Mouse (Mus musculus) kidney, postnatal 25 days (tissue): ENCODE measurements around the gene Txn2.

Source experiments
- DNase-seq, 2 experiments: peaks; one replicate each; pipeline ENCODE4 v3.0.0; 2021; ENCODE audit warnings: mixed read lengths in 2 of 2

Txn2 gene

DNA sequence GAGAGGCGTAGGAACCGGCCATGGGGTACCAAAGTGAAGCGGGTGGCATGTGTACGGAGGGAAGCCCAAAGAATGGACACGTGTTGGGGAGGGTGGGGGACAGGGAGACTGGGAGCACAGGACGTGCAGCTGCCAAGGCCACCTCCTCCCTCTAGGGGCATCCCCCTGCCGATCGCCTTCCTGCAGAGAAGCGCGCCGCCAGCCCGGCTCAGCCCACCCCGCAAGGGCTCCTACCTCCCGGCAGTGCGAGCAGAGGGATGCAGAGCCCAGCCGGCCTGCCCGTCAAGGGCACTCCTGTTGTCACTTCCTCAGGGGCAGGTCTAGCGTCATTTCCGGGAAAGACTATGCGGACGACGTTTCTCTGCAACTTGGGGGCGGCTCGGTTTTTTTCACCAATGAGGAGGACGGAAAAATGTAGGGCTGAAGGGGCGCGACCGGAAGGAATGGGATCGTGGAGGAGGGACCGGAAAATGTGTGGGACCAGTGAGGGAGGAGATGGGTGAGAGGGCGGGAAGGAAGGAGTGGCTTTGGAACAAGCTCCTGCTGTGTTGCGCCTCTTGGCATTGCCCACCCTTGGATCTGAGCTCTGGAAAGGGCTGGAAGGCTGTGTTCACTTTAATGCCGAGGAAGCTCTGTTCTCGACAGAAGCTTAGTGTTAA is at the start of gene Txn2:
Gene Txn2 (minus strand): TSS at position 334 of the 659 bp plus-strand sequence.
- peak; percentile 97 to 99 for DNase-seq

DNA sequence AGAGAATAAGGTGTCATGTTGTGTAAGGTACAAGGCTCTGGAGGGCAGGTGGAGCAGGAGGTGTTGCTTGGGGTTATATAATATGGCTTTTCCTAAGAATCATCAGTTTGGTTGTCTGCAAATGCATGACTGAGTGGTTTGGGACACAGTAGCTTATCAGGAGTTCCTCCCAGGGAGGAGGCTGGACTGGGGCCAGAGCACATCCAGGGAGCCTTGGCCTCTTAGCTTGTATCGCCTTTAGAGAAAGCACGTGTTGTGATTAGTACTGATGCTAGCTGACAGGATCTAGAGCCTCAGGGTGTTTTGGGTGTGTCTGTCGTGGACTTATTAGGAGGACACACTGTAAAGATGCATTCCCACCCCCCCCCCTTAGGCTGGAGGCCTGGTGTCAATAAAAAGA is 48.9 kb upstream of the Txn2 start:
- DNase-seq, result no peak

DNA sequence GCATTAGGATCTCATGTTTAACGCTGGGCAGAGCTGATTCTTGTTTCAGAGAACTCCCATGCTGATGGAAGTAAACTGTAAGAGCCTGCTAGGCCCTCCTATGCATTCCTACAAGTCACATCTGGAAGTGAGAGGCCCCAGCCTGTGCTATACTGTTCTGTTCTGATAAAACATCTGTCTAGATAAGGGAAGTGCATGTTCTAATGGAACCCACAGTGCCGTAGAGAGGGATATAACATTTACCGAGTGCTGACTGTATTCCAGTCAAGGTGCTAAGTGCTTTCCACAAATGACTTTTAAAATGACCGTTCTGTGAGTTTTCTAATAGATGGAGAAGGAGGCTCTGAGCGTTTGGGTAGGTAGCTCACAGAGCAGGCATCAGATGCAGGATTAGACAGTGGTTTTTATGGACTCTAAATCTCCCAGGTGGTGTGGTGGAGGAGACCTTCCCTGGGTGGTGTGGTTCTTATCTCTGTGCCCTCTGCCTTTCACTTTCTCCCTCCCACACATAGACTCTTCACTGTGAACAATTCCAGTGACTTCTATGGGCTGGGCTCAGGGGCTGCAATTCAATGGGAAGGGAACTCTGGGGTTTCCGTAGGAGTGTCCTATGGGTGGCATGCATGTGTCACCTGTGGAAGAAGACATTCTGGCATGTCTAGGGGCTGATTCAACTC is 45.5 kb upstream of the Txn2 start:
- DNase-seq, result no peak

DNA sequence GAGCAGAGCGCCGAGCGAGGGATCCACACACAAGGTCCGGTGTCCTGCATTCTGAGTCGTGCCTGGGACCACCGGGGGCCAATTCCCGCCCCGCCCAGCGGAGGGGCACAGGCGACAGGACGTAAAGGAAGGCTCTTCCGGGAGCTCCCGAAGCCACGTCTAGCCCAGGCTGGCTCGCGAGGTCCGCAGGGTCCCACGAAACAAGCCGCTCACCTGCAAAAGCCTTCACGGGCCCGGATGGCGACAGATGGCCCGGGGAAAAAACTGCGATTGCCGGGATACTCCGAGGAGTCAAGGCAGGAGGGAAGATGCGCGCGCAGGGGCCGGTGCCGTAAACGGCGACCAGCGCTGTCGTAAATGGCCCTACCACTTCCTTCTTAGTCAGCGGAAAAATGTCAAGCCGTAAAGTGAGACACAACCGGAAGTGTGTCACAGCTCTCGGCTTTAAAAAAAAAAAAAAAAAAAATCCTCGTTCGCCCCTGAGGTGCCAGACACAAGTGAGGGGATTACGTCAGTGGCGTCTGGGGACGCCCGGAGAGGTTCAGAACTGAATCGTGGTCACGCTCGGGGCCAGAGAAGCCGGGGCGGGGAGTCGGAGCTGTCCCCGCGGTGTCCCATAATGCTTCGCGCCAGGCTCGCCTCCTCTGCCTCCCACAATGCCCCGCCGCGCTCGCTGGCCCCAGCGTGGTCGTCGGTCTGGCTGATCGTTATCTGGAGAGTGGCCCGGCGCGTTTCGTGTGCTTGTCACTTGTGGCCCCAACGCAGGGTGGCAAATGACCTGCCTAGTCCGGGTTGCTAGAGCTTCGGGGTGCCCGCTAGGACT is 41.9 kb upstream of the Txn2 start, which contains the start of gene Eif3d:
Gene Eif3d (minus strand): TSS at position 344 of the 823 bp plus-strand sequence.
- DNase-seq, result peak; percentile 97 to 98

DNA sequence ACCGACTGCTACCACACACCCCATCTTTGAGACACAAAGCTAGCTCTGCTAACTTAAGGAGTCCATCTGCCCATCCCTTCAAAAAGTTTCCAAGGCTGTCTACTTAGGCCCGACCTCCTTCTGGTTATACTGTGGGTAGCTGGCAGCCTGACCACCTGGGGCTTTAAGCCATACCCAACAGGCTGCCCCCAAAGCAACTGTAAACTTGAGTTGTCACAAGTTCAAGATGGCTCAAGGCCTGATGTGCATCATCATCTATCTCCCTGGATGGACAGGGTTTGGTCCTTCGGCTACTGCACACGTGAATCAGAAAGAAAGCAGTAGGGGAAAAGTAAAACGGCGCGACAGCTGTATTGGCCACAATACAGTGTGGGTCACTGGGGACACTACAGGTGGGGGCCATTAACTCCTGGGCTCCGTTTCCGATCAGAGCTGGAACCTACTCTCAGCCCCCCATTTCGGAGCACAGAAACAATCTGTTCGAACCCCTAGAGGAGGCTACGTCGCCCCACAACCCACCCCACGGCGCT is 41.2 kb upstream of the Txn2 start:
- no peak for DNase-seq

DNA sequence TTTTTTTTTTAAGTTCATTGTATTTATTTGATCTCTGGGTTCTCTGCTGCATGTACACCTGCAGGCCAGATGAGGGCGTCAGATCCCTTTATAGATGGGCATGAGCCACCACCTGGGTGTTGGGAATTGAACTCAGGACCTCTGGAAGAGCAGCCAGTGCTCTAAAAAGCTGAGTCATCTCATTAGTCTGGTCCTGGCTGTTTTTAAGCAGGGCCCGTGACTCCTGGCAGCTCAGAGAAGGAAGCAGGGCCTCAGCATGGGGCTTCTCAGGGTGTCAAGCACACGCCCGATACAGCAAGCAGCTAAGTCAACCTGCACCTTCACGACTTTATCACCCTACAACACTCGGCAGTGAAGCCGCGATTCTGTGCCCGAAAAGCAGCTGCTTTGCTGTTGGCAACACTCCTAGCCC is 36.3 kb upstream of the Txn2 start:
- DNase-seq, result no peak

DNA sequence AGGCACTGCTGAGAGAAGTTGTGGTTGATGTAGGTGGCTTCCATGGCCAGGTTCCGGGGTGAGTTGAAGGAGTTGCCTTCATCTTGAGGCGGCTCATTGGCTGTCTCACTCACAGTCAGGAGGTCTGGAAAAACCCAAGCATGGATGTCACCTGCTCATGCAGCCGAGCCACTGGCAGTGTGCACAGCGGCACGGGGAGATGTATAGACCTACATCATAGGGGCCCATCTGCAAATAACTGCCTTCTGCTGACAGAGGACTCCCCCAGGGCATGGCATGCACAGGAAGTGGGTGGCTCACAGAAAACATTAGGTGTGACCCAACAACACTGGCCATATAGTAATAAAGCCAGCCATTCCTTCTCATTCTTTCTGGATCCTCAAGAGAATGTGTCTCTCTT is 33.6 kb upstream of the Txn2 start:
- no peak for DNase-seq

DNA sequence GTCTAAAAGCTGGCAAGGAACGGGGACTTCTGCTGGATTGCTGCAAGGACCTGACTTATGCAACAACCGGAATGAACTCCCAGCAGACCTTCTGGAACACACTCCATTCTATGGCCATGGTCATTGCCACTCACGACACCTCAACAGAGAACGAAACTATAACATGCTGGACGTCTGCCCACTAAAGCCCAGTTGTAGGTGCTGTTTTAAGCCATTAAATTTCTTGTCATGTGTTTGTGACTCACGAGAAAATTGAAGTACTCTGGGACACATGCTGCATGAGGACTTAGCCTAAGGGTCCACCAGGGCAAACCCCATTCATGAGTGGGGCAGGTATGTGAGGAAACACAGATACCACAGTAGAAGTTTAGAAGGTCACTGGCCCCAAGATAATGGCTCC is 31.9 kb upstream of the Txn2 start:
- no peak for DNase-seq

DNA sequence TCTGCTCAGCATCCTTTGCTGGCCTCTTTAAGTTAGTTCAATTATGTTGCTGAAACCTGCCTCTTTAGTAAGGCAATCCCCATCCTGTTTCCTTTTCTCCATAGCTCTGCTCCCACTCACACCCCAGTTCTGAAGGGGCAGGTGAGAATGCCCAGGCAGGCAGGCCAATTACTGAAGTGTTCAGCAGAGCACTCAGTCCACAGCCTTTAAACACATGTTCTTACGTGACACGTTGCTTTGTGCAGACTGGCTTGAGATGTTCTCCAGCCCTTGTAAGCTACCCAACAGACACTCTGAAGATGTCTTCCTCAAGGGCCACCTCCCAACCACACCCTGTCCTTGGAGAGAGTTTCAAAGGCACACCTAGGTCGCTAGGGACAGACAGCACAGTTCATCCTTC is 29.3 kb upstream of the Txn2 start:
- no peak for DNase-seq

DNA sequence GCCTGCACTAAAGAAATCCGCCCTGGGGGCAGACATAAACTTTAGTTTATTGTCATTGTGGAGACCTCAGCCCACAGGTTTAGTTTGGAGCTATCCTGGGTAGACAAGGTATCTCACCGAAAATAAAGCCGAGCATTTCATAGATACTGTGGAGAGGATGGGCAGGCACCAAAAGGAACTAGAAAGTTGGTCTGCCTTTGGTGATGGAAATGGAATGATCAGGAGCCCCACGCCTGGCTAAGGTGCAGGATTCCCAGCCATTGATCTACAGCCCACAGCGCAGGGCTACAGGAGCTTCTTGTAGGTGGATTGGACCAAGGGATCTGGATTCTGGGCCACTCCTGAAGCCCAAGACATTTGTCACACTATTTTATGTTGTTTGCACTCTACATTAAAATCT is 28.8 kb upstream of the Txn2 start:
- no peak for DNase-seq

DNA sequence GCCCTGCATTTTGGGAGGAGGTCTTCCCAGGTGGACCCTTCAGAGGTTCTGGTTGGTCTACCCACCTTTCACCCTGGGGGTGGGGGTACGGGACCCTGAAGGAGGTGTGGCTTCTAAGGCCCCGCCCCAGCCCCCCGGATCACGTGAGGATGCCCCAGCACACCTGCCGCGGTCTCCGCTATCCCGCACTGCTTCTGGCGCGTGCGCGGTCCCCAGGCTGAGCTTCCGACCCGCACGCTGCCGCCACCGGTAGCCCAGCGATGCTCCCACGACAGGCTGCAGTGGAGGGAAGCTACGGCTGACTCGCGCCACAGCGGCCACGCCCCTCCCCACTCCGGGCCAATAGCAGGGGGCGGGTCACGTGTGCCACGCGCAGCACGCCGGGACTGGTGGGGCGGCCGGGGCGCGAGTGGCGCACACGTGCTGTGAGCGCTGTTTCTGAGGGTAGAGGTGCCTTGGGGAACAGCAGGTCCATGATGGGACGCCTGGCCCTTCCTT is 27.6 kb upstream of the Txn2 start, which contains the start of gene Foxred2:
Gene Foxred2 (minus strand): TSS at position 319 of the 498 bp plus-strand sequence.
- DNase-seq, result peak; percentile 81 to 93

DNA sequence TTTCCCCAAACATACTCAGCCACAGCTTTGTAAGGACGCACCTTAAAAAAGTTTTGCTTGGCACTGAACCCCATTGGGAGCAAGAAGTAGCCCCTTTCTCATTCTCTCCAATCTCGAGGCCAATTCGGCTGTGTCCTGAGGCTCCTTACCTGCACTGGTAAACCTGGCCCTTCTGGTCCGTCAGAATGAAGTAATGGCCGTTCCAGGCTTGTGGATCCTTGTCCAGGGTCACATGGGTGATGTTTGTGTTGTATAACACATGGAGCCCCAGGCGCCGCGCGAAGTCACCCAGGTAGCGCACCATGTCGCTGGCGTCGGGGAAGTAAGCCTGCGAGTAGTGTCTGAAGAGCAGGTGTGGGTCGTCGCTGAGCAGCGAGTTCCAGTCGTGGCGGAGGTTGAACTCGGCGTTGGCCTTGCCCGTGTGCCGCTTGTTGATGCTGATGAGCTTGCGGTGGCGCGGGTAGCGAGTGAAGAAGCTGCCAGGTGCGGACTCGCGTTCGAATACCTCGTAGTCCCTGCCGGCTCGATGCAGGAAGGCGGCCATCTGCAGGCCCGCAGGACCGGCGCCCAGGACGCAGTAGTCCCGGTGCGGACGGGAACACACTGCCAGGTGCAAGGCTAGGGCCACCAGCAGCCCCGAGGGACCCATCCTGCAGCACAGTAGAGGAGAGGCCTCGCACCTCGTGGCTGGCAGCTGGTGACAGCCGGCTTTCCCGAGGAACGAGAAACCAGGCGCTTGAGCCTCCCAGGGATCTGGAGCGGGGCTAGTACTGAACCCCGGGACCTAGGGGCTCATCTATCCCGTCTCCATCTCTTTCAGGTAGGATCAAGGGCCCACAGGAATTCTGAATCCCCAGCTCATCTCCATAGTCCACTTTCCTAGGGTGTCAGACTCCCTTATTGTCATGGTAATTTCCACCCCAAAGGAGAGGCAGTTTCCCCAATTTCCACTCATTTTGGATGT is 26.9 kb upstream of the Txn2 start:
- peak in 1 of 2 experiments; percentile 58 for DNase-seq

DNA sequence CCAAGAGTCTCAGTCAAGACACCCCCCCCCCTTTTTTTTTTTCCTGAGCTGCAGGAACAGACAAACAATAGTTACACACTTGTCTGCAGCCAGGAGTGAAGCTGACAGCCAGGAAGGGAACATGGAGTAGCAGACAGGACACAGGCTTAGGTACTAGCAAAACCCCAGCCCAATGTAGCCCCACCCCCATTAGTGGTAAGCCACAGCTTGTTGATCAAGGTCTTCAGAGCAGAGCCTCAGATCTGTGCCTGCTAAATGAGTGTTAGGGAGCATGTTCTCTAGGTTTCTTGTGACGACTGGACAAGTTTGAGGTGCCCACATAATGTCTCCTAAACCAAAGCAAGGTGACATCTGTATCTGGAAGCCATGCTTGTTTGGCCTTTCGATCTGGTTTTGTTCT is 25.6 kb upstream of the Txn2 start:
- DNase-seq, result no peak

DNA sequence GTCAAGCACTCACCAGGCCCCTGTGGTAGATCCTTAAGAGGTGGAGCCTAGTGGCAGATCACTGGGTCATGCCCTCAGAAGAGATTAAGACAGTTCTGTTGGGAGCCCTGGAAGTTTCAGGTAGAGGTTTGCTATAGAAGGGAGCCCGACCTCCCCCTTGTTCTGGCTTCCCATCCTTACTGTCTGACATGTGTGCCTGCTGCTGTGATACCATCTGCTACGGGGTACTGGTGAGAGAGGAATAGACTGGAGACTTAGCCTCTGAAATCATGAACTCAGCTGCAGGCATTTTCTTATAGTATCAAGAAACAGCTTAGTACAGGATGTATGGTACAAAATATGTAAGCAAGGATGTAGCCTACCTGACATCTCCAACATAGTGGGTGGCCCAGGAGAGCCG is 24.1 kb upstream of the Txn2 start:
- no peak for DNase-seq

DNA sequence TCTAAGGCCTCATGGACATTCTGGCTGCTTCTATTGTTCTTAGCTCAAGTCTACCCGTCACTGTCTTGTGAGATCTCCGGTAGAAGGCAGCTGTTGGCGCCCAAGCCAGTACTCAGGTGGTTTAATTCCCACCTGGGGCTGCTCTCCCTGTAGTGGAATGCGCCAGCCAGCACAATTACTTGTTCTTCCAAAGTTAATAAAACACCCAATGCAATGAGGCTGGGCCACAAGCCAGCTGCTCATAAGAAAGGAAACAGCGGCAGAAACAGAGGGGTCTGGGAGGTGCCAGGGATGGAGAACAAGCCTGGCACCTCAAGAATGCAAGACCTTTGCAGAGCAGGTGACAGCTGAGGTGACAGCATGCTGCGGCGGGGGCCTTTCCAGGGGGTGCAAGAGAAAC is 20.3 kb upstream of the Txn2 start:
- DNase-seq, result peak; percentile 86 to 87

DNA sequence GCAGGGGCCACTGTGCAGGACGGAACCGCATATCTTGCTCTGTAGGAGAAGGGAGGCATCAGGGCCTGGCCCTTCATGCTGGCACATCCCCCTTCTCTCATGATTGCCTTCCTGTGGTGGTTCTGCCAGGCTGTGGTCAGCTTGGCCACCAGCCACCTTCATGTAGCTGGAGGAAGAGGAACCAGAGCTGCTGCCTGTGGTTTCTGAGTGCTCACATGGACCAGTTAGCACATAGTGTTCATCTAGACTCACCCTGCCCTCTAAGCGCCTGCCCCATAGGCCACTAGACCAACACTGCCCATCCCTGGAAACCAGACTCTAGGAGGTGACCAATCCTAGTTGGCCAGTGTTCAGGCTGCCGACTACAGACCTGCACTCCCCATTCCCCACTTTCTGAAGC is 16.9 kb upstream of the Txn2 start:
- no peak for DNase-seq

DNA sequence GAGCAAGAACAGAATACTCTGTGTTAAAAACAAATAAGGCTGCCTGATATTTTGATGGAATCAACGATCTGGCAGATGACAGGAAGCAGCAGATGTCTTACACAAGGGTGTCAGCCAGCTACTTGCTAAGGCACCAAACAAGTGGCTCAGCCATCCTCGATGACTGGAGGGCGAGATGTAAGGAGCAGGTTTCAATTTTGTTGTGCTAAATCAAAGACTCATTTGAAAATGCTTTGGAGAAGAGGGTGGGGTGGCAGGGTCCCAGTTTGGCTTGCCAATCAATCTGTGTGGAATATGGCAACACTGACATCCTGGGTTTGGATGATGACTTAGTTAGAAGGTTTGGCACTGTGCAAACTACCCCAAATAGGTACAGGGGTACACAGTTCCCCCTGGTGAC is 12.8 kb upstream of the Txn2 start:
- no peak for DNase-seq

DNA sequence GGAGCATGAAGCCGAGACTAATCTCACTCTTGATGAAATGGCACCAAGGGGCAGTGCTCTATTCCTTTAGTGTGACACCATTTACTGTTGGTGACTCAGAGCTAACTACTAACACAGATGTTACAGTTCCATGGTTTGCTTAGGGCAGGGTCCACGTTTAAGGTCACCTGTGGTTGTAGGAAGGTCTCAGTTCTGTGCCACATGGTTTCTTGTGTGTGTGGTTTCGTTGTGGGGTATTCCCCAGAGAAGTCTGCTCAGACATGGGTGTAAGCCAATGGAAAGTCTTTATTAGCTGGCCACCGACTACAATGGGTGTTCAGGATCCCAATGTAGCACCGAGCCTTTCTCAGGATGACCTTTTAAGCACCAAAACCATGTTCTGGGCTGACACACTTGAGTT is 9.7 kb upstream of the Txn2 start:
- DNase-seq, result no peak

DNA sequence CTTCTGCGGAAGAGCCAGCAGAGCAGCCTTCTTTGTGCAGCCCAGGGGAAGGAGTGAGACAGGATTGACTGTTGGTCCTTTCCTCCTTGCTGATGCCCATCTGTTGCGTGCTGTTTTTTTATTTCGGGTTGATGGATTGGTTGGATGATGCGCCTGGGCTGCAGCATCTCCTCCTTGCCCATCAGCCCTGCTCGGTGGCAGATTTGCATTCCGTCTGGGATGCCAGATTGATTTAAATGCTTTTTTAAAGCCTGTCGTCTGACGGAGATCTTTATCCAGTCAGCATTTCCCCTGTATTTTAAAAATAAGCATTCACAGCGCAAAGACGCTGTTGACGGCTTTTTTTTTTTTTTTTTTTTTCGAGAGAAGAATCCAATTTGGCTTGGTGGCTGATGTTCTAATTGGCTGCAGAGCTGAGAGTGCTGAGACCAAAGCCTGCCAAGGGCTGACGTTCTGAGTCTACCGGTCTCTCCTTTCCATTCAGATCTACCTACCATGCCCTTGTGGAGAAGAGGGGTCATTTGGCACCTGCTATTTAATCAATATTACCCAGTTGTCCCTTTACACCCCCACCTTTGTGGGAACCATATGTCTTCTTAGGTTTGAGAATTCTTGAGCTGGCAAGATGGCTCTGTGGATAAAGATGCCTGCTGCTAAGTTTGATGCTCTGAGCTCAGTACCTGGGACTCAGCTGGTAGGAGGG is 7.0 kb upstream of the Txn2 start:
- DNase-seq, result no peak

DNA sequence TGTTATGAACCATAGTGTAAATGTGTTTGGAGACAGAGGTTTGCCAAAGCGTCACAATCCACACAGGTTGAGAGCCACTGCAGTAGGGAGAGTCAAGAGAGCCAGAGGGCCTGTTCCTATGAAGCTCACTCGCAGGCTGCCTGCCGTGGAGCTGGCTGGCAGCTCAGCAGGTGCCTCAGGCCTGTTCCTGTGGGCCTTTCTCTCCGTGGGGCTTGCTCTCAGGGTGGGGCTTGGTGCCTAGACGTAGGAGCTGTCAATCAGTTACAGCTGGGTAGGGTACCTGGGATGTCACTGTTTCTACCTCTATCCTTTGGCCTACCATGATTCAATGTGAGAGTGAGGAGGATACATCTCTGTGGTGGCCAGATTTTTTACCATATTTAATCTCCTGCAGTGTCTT is 6.2 kb upstream of the Txn2 start:
- DNase-seq, result no peak

DNA sequence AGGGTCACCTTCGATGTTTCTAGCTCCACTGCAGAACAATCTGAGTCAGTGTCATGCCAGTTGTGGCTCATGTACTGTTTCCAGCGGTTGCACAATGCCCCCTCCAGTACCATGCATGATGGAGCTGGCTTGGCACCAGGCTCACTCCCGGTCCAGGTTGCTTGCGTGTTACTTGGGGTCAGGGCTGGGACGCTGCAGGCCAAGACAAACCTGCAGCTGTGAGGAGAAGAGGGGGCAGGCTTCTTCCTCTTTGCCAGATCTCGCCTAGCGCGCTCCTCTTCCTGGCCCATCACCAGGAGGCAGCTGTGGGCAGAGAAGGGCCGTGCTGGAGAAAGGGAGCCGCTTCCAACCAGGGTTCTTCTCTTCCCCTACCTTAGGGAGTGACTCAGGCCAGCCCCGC is 5.5 kb upstream of the Txn2 start:
- DNase-seq, result peak; percentile 72 to 91
